10 mouse cellular contexts compared by ENCODE assay signal in genomic region chr8:8452226-8452625, GRCm38 (mm10).
A peak's percentile ranks its signal among the peaks of the same experiment; 100 is the strongest.
DNase-seq lines count a peak whose midpoint lies in the region; ATAC-seq lines count a peak whose summit lies in the region.
"Had no signal": no experiment of that assay in that cellular context is flagged by ENCODE, and none has a peak within 500 bp of the region (broad histone marks: within the 10 kb centered on the region; RNA-seq: fewer than 3 reads in every experiment).

No protein-coding gene starts in this region.

- no peak overlapping the region for H3K4me2 ChIP-seq in hindbrain, embryonic 13.5 days
- H3K4me2 ChIP-seq: embryonic facial prominence, embryonic 12.5 days had no signal

- no peaks in the 10 kb centered on the region for H3K9me3 ChIP-seq in hindbrain, embryonic 13.5 days
- H3K9me3 ChIP-seq: embryonic facial prominence, embryonic 12.5 days had no signal

- no peak overlapping the region for H3K4me3 ChIP-seq in hindbrain, embryonic 13.5 days
- H3K4me3 ChIP-seq: embryonic facial prominence, embryonic 12.5 days had no signal

- 84% methylated on average over 9 of the region's 9 CpGs for WGBS in hindbrain, embryonic 13.5 days

- no peak overlapping the region for H3K9ac ChIP-seq in hindbrain, embryonic 13.5 days
- H3K9ac ChIP-seq: embryonic facial prominence, embryonic 12.5 days had no signal

- no peak for ATAC-seq in hindbrain, embryonic 13.5 days (ENCODE audit: low FRiP score)
- ATAC-seq: intestine, embryonic 16.5 days had no signal

- H3K36me3 ChIP-seq in hindbrain, embryonic 13.5 days = no peaks in the 10 kb centered on the region
- H3K36me3 ChIP-seq: embryonic facial prominence, embryonic 12.5 days had no signal

- no peak overlapping the region for H3K27ac ChIP-seq in hindbrain, embryonic 13.5 days
- H3K27ac ChIP-seq: embryonic facial prominence, embryonic 12.5 days had no signal

- peak; percentile 3 for DNase-seq in kidney, adult 9 months
- no peak for DNase-seq in kidney, adult 18-20 months
- DNase-seq in thymus, postnatal 14 days = peak; percentile 3
- DNase-seq in thymus, postnatal 0 days (ENCODE audit: low spot score) = no peak
- peak; percentile 14 for DNase-seq in heart, postnatal 4 days
- DNase-seq in embryo, embryonic 10.5 days (ENCODE audit: low spot score) = no peak
- DNase-seq: cerebellum, adult 9-10 months had no signal

- no peaks in the 10 kb centered on the region for H3K4me1 ChIP-seq in hindbrain, embryonic 13.5 days (replicated peaks)
- H3K4me1 ChIP-seq: embryonic facial prominence, embryonic 12.5 days had no signal

- H3K27me3 ChIP-seq in hindbrain, embryonic 13.5 days = no peaks in the 10 kb centered on the region
- H3K27me3 ChIP-seq: embryonic facial prominence, embryonic 12.5 days had no signal

Comparison
In these comparisons a context has a peak if more than half of its experiments do, and no peak if none do; other contexts are left out.
1. DNase-seq: peak in kidney, adult 9 months (single experiment), thymus, postnatal 14 days (single experiment) and heart, postnatal 4 days (single experiment); none in kidney, adult 18-20 months (single experiment), thymus, postnatal 0 days (single experiment) and embryo, embryonic 10.5 days (single experiment).